Mouse (Mus musculus) heart, postnatal 0 days (tissue): ENCODE measurements at regions not wholly inside any gene's neighbourhood (a gene's known extent, or its start where the extent isn't known, plus 50 kb on each side); places are given as distances from the start of the nearest gene placed in this dataset.

Source experiments
- CTCF ChIP-seq: IDR thresholded peaks from 2 replicates; pipeline ENCODE4 v1.5.1; 2016; ENCODE audit warnings: antibody characterized with exemption, control low read depth, low read depth
- EP300 ChIP-seq: IDR thresholded peaks from 2 replicates; pipeline ENCODE4 v1.6.1; 2016; ENCODE audit warnings: antibody characterized with exemption, low read depth

GRCm38 (mm10) chr14:72155197-72155907 is 336.3 kb downstream of the Gm9195 start:
- TF ChIP-seq EP300: no peak
- no peak for TF ChIP-seq CTCF
